Mouse (Mus musculus) intestine, postnatal 0 days (tissue): Measurements from ENCODE around the gene Psma5. TPM values are rescaled to one million over a fixed set of nuclear protein-coding genes. Genes with fewer than 3 reads are reported as not detected.

ENCODE experiments used
- ATAC-seq: fragments of 200-750 bp; cut with Nextera tagmentation; 2 replicates; pipeline ENCODE4 v1.8.0; 2017; ENCODE audit warnings: mild to moderate bottlenecking, moderate TSS enrichment, moderate library complexity
- H3K27ac ChIP-seq: fragments of 300-500 bp; sonication (generic); 2 replicates; pipeline ENCODE4 v1.5.1; 2014; ENCODE audit warnings: mild to moderate bottlenecking, low read depth, low read length, moderate library complexity
- H3K27me3 ChIP-seq: fragments of 300-500 bp; sonication (generic); replicated peaks from 2 replicates; pipeline ENCODE4 v1.6.1; 2014; ENCODE audit warnings: low read length, mixed read lengths; ENCODE audit not compliant: control insufficient read depth, insufficient read depth
- H3K36me3 ChIP-seq: fragments of 300-500 bp; sonication (generic); 2 replicates; pipeline ENCODE4 v1.6.1; 2014; ENCODE audit warnings: mild to moderate bottlenecking, moderate library complexity; ENCODE audit not compliant: control insufficient read depth, insufficient read depth
- H3K4me1 ChIP-seq: fragments of 300-500 bp; sonication (generic); replicated peaks from 2 replicates; pipeline ENCODE4 v1.6.1; 2014; ENCODE audit warnings: antibody characterized with exemption, low read length, mixed read lengths; ENCODE audit not compliant: control insufficient read depth, insufficient read depth
- H3K4me2 ChIP-seq: fragments of 300-500 bp; sonication (generic); replicated peaks from 2 replicates; pipeline ENCODE4 v1.6.1; 2014; ENCODE audit warnings: low read depth, mild to moderate bottlenecking, moderate library complexity
- H3K4me3 ChIP-seq: fragments of 300-500 bp; sonication (generic); 2 replicates; pipeline ENCODE4 v1.5.1; 2014; ENCODE audit warnings: low read depth, low read length
- H3K9ac ChIP-seq: fragments of 300-500 bp; sonication (generic); 2 replicates; pipeline ENCODE4 v1.6.1; 2014; ENCODE audit warnings: mild to moderate bottlenecking, low read depth, low read length
- H3K9me3 ChIP-seq: fragments of 300-500 bp; sonication (generic); 2 replicates; pipeline ENCODE4 v1.6.1; 2016; ENCODE audit warnings: mixed run types; ENCODE audit not compliant: control insufficient read depth
- CTCF ChIP-seq: sonication (generic); IDR thresholded peaks from 2 replicates; pipeline ENCODE4 v1.5.1; 2016; ENCODE audit warnings: low read depth, mild to moderate bottlenecking, control low read depth, antibody characterized with exemption, moderate library complexity
- WGBS: fragments of 180-500 bp; shearing (Covaris S2); extraction: QIAGEN DNeasy Blood & Tissue Kit; methylation state at CpG from one replicate; pipeline ENCODE4 v1.1.7; 2014; 5-methylcytosine and 5-hydroxymethylcytosine counted together
- polyA plus RNA-seq: library from polyadenylated mRNA; unstranded; fragments of >200 nt; fragmentation: Nextera tagmentation; extraction: Ambion mirVana; gene quantifications from 2 replicates; pipeline ENCODE4 v1.2.1, GENCODE M21; 2015

Gene Psma5
- polyA plus RNA-seq, 1 experiment from 2014 or later: 179 TPM

- no peak overlapping the region for H3K27ac ChIP-seq
- no peaks in the 10 kb centered on the region for H3K27me3 ChIP-seq
- ATAC-seq: no peak
- 83% methylated on average over 4 of the region's 4 CpGs for WGBS
- no peaks in the 10 kb centered on the region for H3K9me3 ChIP-seq
- no peaks in the 10 kb centered on the region for H3K4me1 ChIP-seq
- no peak overlapping the region for H3K4me2 ChIP-seq
- no peak overlapping the region for H3K9ac ChIP-seq
- H3K36me3 ChIP-seq: no peaks in the 10 kb centered on the region; the same call in 1 of the 2 replicates
- H3K4me3 ChIP-seq: no peak overlapping the region
- no peak for TF ChIP-seq CTCF
Measured at GRCm38 (mm10) chr3:108324837-108325236, 68.1 kb downstream of the Psma5 start.

- no peak for TF ChIP-seq CTCF
- no peak for ATAC-seq
- WGBS: 74% methylated on average over 9 of the region's 9 CpGs
- no peak overlapping the region for H3K9ac ChIP-seq
- no peaks in the 10 kb centered on the region for H3K4me1 ChIP-seq
- no peaks in the 10 kb centered on the region for H3K27me3 ChIP-seq
- H3K4me3 ChIP-seq: no peak overlapping the region
- H3K9me3 ChIP-seq: no peaks in the 10 kb centered on the region
- H3K4me2 ChIP-seq: no peak overlapping the region
- no peak overlapping the region for H3K27ac ChIP-seq
- no peaks in the 10 kb centered on the region; the same call in 1 of the 2 replicates for H3K36me3 ChIP-seq
Measured at GRCm38 (mm10) chr3:108325521-108325920, 68.8 kb downstream of the Psma5 start.

- no peaks in the 10 kb centered on the region for H3K4me1 ChIP-seq
- H3K27ac ChIP-seq: no peak overlapping the region
- peaks cover 6% of the 10 kb centered on the region; the same call in 1 of the 2 replicates for H3K36me3 ChIP-seq
- H3K27me3 ChIP-seq: no peaks in the 10 kb centered on the region
- ATAC-seq: no peak
- 80% methylated on average over 8 of the region's 8 CpGs for WGBS
- H3K9ac ChIP-seq: no peak overlapping the region
- H3K4me2 ChIP-seq: no peak overlapping the region
- no peak overlapping the region for H3K4me3 ChIP-seq
- no peak for TF ChIP-seq CTCF
- H3K9me3 ChIP-seq: no peaks in the 10 kb centered on the region
Measured at GRCm38 (mm10) chr3:108327275-108327674, 70.5 kb downstream of the Psma5 start.

- Histone ChIP-seq H3K27me3 (no peaks in the 10 kb centered on the region), H3K4me1 (no peaks in the 10 kb centered on the region), H3K36me3 (peaks cover 12% of the 10 kb centered on the region; the same call in 1 of the 2 replicates), H3K9me3 (no peaks in the 10 kb centered on the region), H3K4me2 (no peak overlapping the region), H3K9ac (no peak overlapping the region), H3K4me3 (no peak overlapping the region), H3K27ac (no peak overlapping the region)
- no peak for TF ChIP-seq CTCF
- no peak for ATAC-seq
- 61% methylated on average over 3 of the region's 3 CpGs for WGBS
Measured at GRCm38 (mm10) chr3:108327916-108328315, 71.2 kb downstream of the Psma5 start.

GRCm38 (mm10) chr3:108328441-108328841 is 71.7 kb downstream of the Psma5 start:
- peaks cover 14% of the 10 kb centered on the region; the same call in 1 of the 2 replicates for H3K36me3 ChIP-seq
- ATAC-seq: no peak
- WGBS: 64% methylated on average over 9 of the region's 9 CpGs
- H3K4me2 ChIP-seq: 0 out of 2 replicates have a peak overlapping the region, but pooled peaks have one; percentile 2
- H3K9me3 ChIP-seq: no peaks in the 10 kb centered on the region
- peak; percentile 18; the same call in 1 of the 2 replicates for TF ChIP-seq CTCF
- H3K9ac ChIP-seq: no peak overlapping the region
- H3K27ac ChIP-seq: peak overlapping the region; percentile 61
- H3K4me1 ChIP-seq: no peaks in the 10 kb centered on the region
- H3K4me3 ChIP-seq: no peak overlapping the region
- no peaks in the 10 kb centered on the region for H3K27me3 ChIP-seq

Other genes with a start within 250 kb of the Psma5 start
- 92.7 and 96.3 TPM in 2 replicates for gene Gstm1, start 239.0 kb upstream of the Psma5 start, polyA plus RNA-seq
- 28.4 and 30.5 TPM in 2 replicates for gene Gstm4, start 212.0 kb upstream of the Psma5 start, polyA plus RNA-seq
- 17.6 and 18.2 TPM in 2 replicates for gene Ampd2, start 170.3 kb upstream of the Psma5 start, polyA plus RNA-seq
- gene Gnat2, start 164.1 kb upstream of the Psma5 start, polyA plus RNA-seq: 0.43 and 0.80 TPM in 2 replicates
- 99.6 and 101 TPM in 2 replicates for gene Gnai3, start 110.8 kb upstream of the Psma5 start, polyA plus RNA-seq
- 0.05 and 0.13 TPM in 2 replicates for gene Gpr61, start 102.0 kb upstream of the Psma5 start, polyA plus RNA-seq
- gene Amigo1, start 70.6 kb upstream of the Psma5 start, polyA plus RNA-seq: 2.8 and 2.9 TPM in 2 replicates
- gene Cyb561d1, start 55.7 kb upstream of the Psma5 start, polyA plus RNA-seq: 6.3 and 6.7 TPM in 2 replicates
- gene Atxn7l2, start 46.0 kb upstream of the Psma5 start, polyA plus RNA-seq: 3.4 and 4.0 TPM in 2 replicates
- gene Sypl2, start 30.3 kb upstream of the Psma5 start, polyA plus RNA-seq: 0.26 and 0.51 TPM in 2 replicates
- gene Sort1, start 27.2 kb downstream of the Psma5 start, polyA plus RNA-seq: 4.6 and 5.2 TPM in 2 replicates
- not detected in 2 replicates for gene Mybphl, start 108.0 kb downstream of the Psma5 start, polyA plus RNA-seq
- 3.3 and 5.3 TPM in 2 replicates for gene Psrc1, start 126.9 kb downstream of the Psma5 start, polyA plus RNA-seq
- 0.50 and 1.4 TPM in 2 replicates for gene Celsr2, start 158.6 kb downstream of the Psma5 start, polyA plus RNA-seq
- gene Sars, start 188.3 kb downstream of the Psma5 start, polyA plus RNA-seq: 99.5 and 106 TPM in 2 replicates